Mouse (Mus musculus): ENCODE measurements around the gene Col12a1. TPM values are rescaled to one million over a fixed set of nuclear protein-coding genes. Genes with fewer than 3 reads are reported as not detected.

Gene Col12a1
- polyA plus RNA-seq, 1 experiment from 2014 or later = 25.7 TPM

DNA sequence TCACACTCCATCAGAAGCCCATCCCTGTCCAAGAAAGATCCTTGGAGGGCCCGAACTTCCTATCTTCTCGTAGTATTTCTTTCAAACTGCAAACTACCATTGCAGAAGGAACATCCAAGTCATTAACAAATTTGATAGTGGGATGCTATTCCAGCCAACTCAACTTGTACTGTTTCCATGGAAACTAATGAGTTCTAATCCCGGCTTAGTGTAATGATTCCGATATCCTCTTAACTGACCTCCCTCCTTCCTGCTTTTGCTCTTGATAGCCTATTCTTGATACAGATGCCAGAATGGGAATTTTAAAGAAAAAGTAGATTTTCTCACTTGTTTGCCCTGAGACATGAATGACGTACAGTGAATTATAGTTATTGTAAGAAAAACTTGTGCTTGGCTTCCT lies 112.5 kb downstream of the Col12a1 start:
- 75% methylated on average over 5 of the region's 5 CpGs for WGBS
- Histone ChIP-seq H3K9ac (ENCODE audit: low read length) (no peak overlapping the region), H3K4me1 (ENCODE audit: control insufficient read depth, insufficient read depth, low read length) (no peaks in the 10 kb centered on the region), H3K27ac (replicated peaks; ENCODE audit: low read depth, low read length) (no peak overlapping the region), H3K9me3 (ENCODE audit: control insufficient read depth, low read length) (no peaks in the 10 kb centered on the region), H3K4me2 (ENCODE audit: low read depth, severe bottlenecking) (no peak overlapping the region), H3K27me3 (ENCODE audit: control insufficient read depth, insufficient read depth, low read length) (no peaks in the 10 kb centered on the region), H3K4me3 (ENCODE audit: low read depth, low read length) (no peak overlapping the region), H3K36me3 (ENCODE audit: control insufficient read depth, insufficient read depth, low read length) (no peaks in the 10 kb centered on the region)
- no peak for DNase-seq (ENCODE audit: low spot score)
- no peak for ATAC-seq (ENCODE audit: insufficient number of reproducible peaks, low FRiP score, low TSS enrichment, low read depth)

DNA sequence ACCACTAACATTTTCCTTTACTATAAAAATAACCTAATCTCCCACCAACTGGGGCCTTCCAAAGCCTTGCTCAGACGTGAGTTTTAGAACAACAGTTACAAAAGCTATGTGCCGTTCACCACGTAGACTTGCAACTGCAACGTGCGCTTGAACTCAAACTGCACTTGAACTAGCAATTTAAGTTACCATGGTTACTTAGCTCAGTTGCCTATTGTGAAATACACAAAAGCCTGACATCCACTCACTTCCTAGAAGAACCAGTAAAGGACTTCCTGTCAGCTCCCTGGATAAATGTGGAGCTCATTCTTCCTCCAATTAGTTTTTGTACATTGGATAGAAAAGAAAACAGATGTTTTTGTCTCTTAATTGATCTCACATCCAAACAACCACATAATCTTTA lies 112.9 kb downstream of the Col12a1 start:
- H3K36me3 ChIP-seq (ENCODE audit: control insufficient read depth, insufficient read depth, low read length) = no peaks in the 10 kb centered on the region
- no peak overlapping the region for H3K9ac ChIP-seq (ENCODE audit: low read length)
- H3K4me3 ChIP-seq (ENCODE audit: low read depth, low read length) = no peak overlapping the region
- WGBS = 75% methylated on average over 5 of the region's 5 CpGs
- DNase-seq (ENCODE audit: low spot score) (no peak), ATAC-seq (ENCODE audit: insufficient number of reproducible peaks, low FRiP score, low TSS enrichment, low read depth) (no peak)
- H3K27ac ChIP-seq (replicated peaks; ENCODE audit: low read depth, low read length) = no peak overlapping the region
- no peak overlapping the region for H3K4me2 ChIP-seq (ENCODE audit: low read depth, severe bottlenecking)
- H3K9me3 ChIP-seq (ENCODE audit: control insufficient read depth, low read length) = no peaks in the 10 kb centered on the region
- H3K27me3 ChIP-seq (ENCODE audit: control insufficient read depth, insufficient read depth, low read length) = no peaks in the 10 kb centered on the region
- no peaks in the 10 kb centered on the region for H3K4me1 ChIP-seq (ENCODE audit: control insufficient read depth, insufficient read depth, low read length)

DNA sequence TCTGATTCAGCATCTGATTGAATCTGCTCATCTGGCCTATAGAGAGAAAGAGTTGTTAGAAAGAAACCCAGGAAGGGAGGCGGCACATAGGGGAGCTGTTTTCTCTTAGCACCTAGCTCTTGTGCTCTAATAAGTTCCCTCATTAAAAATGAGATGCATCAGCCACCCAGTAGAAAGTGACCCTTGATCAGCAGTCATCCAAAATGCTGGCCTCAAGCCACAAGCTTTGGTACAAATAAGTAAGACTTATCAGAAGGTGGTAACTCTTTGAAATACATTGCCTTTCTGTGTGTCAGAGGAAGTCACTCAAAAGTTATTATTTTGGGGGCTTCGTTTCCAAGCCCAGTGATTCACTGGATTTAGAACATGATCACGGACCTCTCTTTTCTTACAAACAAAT lies 114.1 kb downstream of the Col12a1 start:
- Histone ChIP-seq H3K27ac (replicated peaks; ENCODE audit: low read depth, low read length) (no peak overlapping the region), H3K4me2 (ENCODE audit: low read depth, severe bottlenecking) (no peak overlapping the region), H3K9me3 (ENCODE audit: control insufficient read depth, low read length) (no peaks in the 10 kb centered on the region), H3K27me3 (ENCODE audit: control insufficient read depth, insufficient read depth, low read length) (no peaks in the 10 kb centered on the region), H3K4me3 (ENCODE audit: low read depth, low read length) (no peak overlapping the region), H3K4me1 (ENCODE audit: control insufficient read depth, insufficient read depth, low read length) (no peaks in the 10 kb centered on the region), H3K9ac (ENCODE audit: low read length) (no peak overlapping the region), H3K36me3 (ENCODE audit: control insufficient read depth, insufficient read depth, low read length) (no peaks in the 10 kb centered on the region)
- DNase-seq (ENCODE audit: low spot score) (no peak), ATAC-seq (ENCODE audit: insufficient number of reproducible peaks, low FRiP score, low TSS enrichment, low read depth) (no peak)
- 75% methylated on average over 3 of the region's 3 CpGs for WGBS

DNA sequence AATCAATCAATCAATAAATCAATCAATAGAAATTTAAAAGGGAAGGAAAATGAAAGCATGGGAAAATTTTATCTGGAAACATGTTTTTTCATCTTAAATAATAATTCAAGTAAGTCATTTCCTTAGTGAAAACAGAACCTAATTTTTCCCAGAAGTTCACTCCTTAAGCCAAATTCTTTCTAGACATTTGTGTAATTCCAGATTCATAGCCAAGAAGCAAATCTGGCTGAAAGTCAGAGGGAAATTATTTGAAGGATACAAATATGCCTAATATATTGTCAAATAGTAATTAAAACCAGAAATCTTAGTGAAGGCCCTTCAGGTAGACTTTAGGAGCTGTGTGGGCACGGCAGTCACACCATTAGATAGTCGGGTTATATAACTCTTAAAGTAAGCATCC lies 115.2 kb downstream of the Col12a1 start:
- WGBS = 72% methylated on average over 2 of the region's 2 CpGs
- H3K9me3 ChIP-seq (ENCODE audit: control insufficient read depth, low read length) = no peaks in the 10 kb centered on the region
- no peak overlapping the region for H3K27ac ChIP-seq (replicated peaks; ENCODE audit: low read depth, low read length)
- H3K4me2 ChIP-seq (ENCODE audit: low read depth, severe bottlenecking) = no peak overlapping the region
- H3K4me1 ChIP-seq (ENCODE audit: control insufficient read depth, insufficient read depth, low read length) = no peaks in the 10 kb centered on the region
- no peak overlapping the region for H3K9ac ChIP-seq (ENCODE audit: low read length)
- no peaks in the 10 kb centered on the region for H3K36me3 ChIP-seq (ENCODE audit: control insufficient read depth, insufficient read depth, low read length)
- H3K4me3 ChIP-seq (ENCODE audit: low read depth, low read length) = no peak overlapping the region
- DNase-seq (ENCODE audit: low spot score) (no peak), ATAC-seq (ENCODE audit: insufficient number of reproducible peaks, low FRiP score, low TSS enrichment, low read depth) (no peak)
- H3K27me3 ChIP-seq (ENCODE audit: control insufficient read depth, insufficient read depth, low read length) = no peaks in the 10 kb centered on the region

DNA sequence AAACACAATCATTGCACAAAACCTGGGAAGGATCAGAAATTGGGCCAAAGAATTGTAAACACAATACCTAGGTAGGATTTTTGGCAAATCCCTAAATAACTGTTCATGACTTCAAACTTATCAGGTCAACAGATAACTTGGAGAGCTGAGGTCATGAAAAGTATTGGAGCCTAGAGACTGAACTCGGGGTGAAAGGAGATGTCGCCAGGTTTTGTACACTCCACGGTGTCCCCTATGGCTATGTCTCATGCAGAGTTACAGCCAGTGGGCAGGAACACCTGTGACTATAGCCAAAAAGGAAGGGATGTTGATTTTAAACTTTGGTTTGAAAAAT lies 118.4 kb downstream of the Col12a1 start:
- no peaks in the 10 kb centered on the region for H3K4me1 ChIP-seq (ENCODE audit: control insufficient read depth, insufficient read depth, low read length)
- no peaks in the 10 kb centered on the region for H3K9me3 ChIP-seq (ENCODE audit: control insufficient read depth, low read length)
- ATAC-seq (ENCODE audit: insufficient number of reproducible peaks, low FRiP score, low TSS enrichment, low read depth) (no peak), DNase-seq (ENCODE audit: low spot score) (no peak)
- H3K27ac ChIP-seq (replicated peaks; ENCODE audit: low read depth, low read length) = no peak overlapping the region
- WGBS = 90% methylated on average over 3 of the region's 3 CpGs
- H3K36me3 ChIP-seq (ENCODE audit: control insufficient read depth, insufficient read depth, low read length) = no peaks in the 10 kb centered on the region
- H3K9ac ChIP-seq (ENCODE audit: low read length) = no peak overlapping the region
- H3K27me3 ChIP-seq (ENCODE audit: control insufficient read depth, insufficient read depth, low read length) = no peaks in the 10 kb centered on the region
- no peak overlapping the region for H3K4me2 ChIP-seq (ENCODE audit: low read depth, severe bottlenecking)
- no peak overlapping the region for H3K4me3 ChIP-seq (ENCODE audit: low read depth, low read length)

DNA sequence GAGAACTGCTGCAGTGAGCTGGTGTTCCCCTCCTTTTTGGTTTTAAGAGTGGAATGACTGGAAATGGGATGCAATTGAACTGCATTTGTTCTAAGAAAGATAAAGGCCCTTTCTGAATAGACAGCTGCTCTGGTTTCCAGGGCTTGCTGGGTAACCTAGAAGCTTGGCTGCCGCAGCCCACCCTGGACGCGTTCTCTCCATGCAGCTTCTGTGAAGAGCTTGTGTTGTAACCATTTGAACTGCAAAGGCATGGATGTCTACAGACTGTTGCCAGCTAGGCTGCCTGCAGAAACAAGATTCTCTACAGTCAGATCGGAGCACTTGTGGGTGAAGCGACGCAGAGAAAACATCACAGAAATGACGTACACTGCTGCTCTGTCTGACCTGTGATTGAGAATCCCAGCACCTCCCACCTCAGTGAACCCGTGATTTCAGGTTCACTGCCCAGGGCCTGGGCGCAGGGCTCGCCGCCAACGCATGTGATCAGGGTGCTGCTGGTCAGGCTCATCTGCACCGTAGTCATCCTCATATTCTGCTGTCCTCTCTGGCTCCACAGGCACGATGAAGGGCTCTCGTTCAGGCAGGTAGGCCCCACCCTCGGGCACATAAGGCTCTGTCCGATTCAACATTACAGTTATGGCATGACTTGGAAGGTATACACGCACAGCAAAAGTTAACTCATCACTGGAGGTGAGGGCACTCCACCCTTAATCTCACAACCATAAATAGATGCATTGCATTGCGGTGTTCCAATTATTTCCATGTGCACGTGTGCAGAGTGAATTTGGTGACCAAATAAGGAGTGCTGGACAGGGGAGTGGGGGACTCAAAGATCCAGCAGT lies 119.0 kb downstream of the Col12a1 start:
- 89% methylated on average over 20 of the region's 20 CpGs for WGBS
- Histone ChIP-seq H3K27me3 (ENCODE audit: control insufficient read depth, insufficient read depth, low read length) (no peaks in the 10 kb centered on the region), H3K27ac (replicated peaks; ENCODE audit: low read depth, low read length) (no peak overlapping the region), H3K4me1 (ENCODE audit: control insufficient read depth, insufficient read depth, low read length) (no peaks in the 10 kb centered on the region), H3K9me3 (ENCODE audit: control insufficient read depth, low read length) (no peaks in the 10 kb centered on the region), H3K36me3 (ENCODE audit: control insufficient read depth, insufficient read depth, low read length) (no peaks in the 10 kb centered on the region), H3K4me3 (ENCODE audit: low read depth, low read length) (no peak overlapping the region), H3K9ac (ENCODE audit: low read length) (no peak overlapping the region), H3K4me2 (ENCODE audit: low read depth, severe bottlenecking) (no peak overlapping the region)
- ATAC-seq (ENCODE audit: insufficient number of reproducible peaks, low FRiP score, low TSS enrichment, low read depth) = no peak
- no peak for DNase-seq (ENCODE audit: low spot score)

DNA sequence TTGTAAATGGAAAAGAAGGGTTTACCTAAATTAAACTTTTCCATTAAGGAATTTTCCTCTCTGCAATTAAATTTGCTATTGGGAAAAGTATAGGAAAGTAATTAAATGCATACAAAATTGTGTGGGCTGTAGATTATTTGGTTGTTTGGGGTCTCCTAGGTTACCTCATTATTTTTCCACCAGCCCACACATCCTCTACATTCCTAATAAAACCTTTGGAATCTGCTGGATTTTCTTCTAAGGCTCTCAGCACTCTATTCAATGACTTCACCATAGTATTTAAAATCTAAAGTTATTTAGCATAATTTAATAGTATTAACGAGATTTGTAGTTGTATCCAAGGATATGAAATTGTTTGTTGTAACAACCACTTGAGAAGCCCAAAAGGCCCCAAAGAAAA lies 120.1 kb downstream of the Col12a1 start:
- H3K9me3 ChIP-seq (ENCODE audit: control insufficient read depth, low read length) = no peaks in the 10 kb centered on the region
- ATAC-seq (ENCODE audit: insufficient number of reproducible peaks, low FRiP score, low TSS enrichment, low read depth) (no peak), DNase-seq (ENCODE audit: low spot score) (no peak)

DNA sequence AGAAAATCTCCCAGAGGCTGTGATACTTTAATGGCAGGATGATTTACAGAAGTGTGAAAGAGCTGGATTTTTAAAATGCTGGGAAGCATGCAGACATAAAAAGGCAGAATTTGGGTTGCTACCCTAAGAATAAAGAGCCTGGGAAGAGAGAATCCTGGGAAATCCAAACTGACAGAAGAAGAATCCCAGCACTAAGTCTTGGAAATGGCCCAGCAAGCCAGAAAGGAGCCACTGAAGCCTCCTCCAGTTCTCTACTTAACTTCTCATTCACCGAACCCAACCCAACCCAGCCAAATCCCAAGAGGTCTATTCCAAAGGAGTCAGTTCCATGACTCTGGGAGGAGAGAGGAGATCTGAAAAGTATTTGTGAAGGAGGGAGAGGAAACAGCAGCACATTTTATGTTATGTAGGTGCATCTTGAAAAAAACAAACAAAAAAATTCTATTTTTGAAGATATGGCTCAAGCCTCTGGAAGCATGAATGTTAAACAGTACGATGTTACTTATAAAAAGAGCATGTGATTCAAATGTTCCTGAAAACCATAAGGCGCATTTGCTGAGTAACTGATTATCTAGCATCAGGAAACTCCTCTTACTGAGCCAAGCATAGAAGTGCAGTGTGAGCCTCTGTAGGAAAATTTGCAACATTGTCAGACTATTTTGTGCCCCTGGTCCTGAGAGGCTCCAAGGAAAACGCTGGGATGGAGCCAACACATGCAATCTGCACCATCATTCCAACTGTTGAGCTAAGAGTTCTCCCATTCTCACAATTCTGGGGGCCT lies 132.0 kb downstream of the Col12a1 start:
- Histone ChIP-seq H3K4me1 (ENCODE audit: control insufficient read depth, insufficient read depth, low read length) (no peaks in the 10 kb centered on the region), H3K27ac (replicated peaks; ENCODE audit: low read depth, low read length) (no peak overlapping the region), H3K4me3 (ENCODE audit: low read depth, low read length) (no peak overlapping the region), H3K4me2 (ENCODE audit: low read depth, severe bottlenecking) (no peak overlapping the region), H3K9me3 (ENCODE audit: control insufficient read depth, low read length) (no peaks in the 10 kb centered on the region), H3K36me3 (ENCODE audit: control insufficient read depth, insufficient read depth, low read length) (no peaks in the 10 kb centered on the region), H3K27me3 (ENCODE audit: control insufficient read depth, insufficient read depth, low read length) (no peaks in the 10 kb centered on the region), H3K9ac (ENCODE audit: low read length) (no peak overlapping the region)
- WGBS = 84% methylated on average over 4 of the region's 4 CpGs
- DNase-seq (ENCODE audit: low spot score) (no peak), ATAC-seq (ENCODE audit: insufficient number of reproducible peaks, low FRiP score, low TSS enrichment, low read depth) (no peak)

More for the DNA sequence above, 120.1 kb downstream of the Col12a1 start:
- H3K4me2 ChIP-seq (ENCODE audit: low read depth, severe bottlenecking) = no peak overlapping the region
- no peak overlapping the region for H3K9ac ChIP-seq (ENCODE audit: low read length)
- no peak overlapping the region for H3K4me3 ChIP-seq (ENCODE audit: low read depth, low read length)
- no peaks in the 10 kb centered on the region for H3K4me1 ChIP-seq (ENCODE audit: control insufficient read depth, insufficient read depth, low read length)
- no peaks in the 10 kb centered on the region for H3K36me3 ChIP-seq (ENCODE audit: control insufficient read depth, insufficient read depth, low read length)
- no peak overlapping the region for H3K27ac ChIP-seq (replicated peaks; ENCODE audit: low read depth, low read length)
- 90% methylated on average over 1 of the region's 1 CpGs for WGBS
- no peaks in the 10 kb centered on the region for H3K27me3 ChIP-seq (ENCODE audit: control insufficient read depth, insufficient read depth, low read length)
